Mouse (Mus musculus) embryonic facial prominence, embryonic 11.5 days (tissue): ENCODE results near the gene Zfp319. TPM values are rescaled to one million over a fixed set of nuclear protein-coding genes. Genes with fewer than 3 reads are reported as not detected.

Experiments used
- ATAC-seq: fragments of 200-750 bp; cut with Nextera tagmentation; replicated peaks from 2 replicates; pipeline ENCODE4 v1.8.0; 2017; ENCODE audit warnings: low read depth; ENCODE audit not compliant: insufficient number of reproducible peaks, low FRiP score, low TSS enrichment
- DNase-seq: peaks from one replicate; pipeline ENCODE4 v3.0.0-alpha.2; 2015; ENCODE audit warnings: low spot score
- H3K27ac ChIP-seq: fragments of 300-500 bp; sonication (generic); replicated peaks from 2 replicates; pipeline ENCODE4 v1.5.1; 2014; ENCODE audit warnings: mild to moderate bottlenecking, low read depth, low read length, control low read depth
- H3K27me3 ChIP-seq: fragments of 300-500 bp; sonication (generic); 2 replicates; pipeline ENCODE4 v1.6.1; 2014; ENCODE audit warnings: mild to moderate bottlenecking, low read length, moderate library complexity, mixed read lengths; ENCODE audit not compliant: control insufficient read depth, insufficient read depth
- H3K36me3 ChIP-seq: fragments of 300-500 bp; sonication (generic); replicated peaks from 2 replicates; pipeline ENCODE4 v1.6.1; 2014; ENCODE audit warnings: low read depth, mild to moderate bottlenecking, low read length, moderate library complexity, mixed read lengths; ENCODE audit not compliant: control insufficient read depth, insufficient read depth
- H3K4me1 ChIP-seq: fragments of 300-500 bp; sonication (generic); 2 replicates; pipeline ENCODE4 v1.6.1; 2014; ENCODE audit warnings: low read length, mixed read lengths; ENCODE audit not compliant: control insufficient read depth, insufficient read depth
- H3K4me2 ChIP-seq: fragments of 300-500 bp; sonication (generic); 2 replicates; pipeline ENCODE4 v1.6.1; 2014; ENCODE audit warnings: low read depth, mild to moderate bottlenecking, control low read depth, low read length, moderate library complexity
- H3K4me3 ChIP-seq: fragments of 300-500 bp; sonication (generic); 2 replicates; pipeline ENCODE4 v1.5.1; 2014; ENCODE audit warnings: low read depth, low read length, control low read depth
- H3K9ac ChIP-seq: fragments of 300-500 bp; sonication (generic); replicated peaks from 2 replicates; pipeline ENCODE4 v1.6.1; 2014; ENCODE audit warnings: mild to moderate bottlenecking, control low read depth, low read length
- H3K9me3 ChIP-seq: fragments of 300-500 bp; sonication (generic); replicated peaks from 2 replicates; pipeline ENCODE4 v1.6.1; 2016; ENCODE audit warnings: mild to moderate bottlenecking, low read length, inconsistent platforms, mixed read lengths; ENCODE audit not compliant: control insufficient read depth
- WGBS: fragments of 180-500 bp; shearing (Covaris S2); extraction: QIAGEN DNeasy Blood & Tissue Kit; methylation state at CpG from one replicate; pipeline ENCODE4 v1.1.7; 2014; 5-methylcytosine and 5-hydroxymethylcytosine counted together
- polyA plus RNA-seq: library from polyadenylated mRNA; unstranded; fragments of >200 nt; fragmentation: Nextera tagmentation; extraction: Ambion mirVana; gene quantifications from 2 replicates; pipeline ENCODE4 v1.2.1, GENCODE M21; 2014

Zfp319 gene
- polyA plus RNA-seq, 1 experiment from 2014 or later: 6.6 TPM

DNA sequence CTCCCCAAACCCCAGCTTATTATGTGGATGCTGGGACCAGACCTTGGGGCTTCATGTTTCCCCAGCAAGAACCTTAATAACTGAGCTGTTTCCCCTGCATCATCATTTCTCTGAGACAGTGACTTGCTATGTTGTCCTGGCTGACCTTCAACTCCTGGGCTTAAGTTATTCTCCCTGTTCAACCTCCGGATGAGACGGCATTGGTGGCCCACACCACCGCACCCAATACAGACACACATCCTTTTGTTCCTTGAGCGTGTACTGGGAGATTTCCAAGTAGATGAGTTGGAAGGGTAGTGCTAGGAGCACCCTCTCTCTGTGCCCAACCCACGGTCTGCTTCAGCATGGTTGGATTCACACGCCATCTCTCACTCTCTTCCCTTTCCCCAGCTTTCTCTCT, 17.9 kb downstream of the Zfp319 start:
- Histone ChIP-seq H3K9ac (no peak overlapping the region), H3K36me3 (no peaks in the 10 kb centered on the region), H3K27ac (no peak overlapping the region), H3K4me3 (no peak overlapping the region), H3K27me3 (no peaks in the 10 kb centered on the region), H3K4me1 (no peaks in the 10 kb centered on the region), H3K4me2 (no peak overlapping the region), H3K9me3 (no peaks in the 10 kb centered on the region)
- DNase-seq: no peak
- no peak for ATAC-seq
- WGBS: 91% methylated on average over 6 of the region's 6 CpGs

DNA sequence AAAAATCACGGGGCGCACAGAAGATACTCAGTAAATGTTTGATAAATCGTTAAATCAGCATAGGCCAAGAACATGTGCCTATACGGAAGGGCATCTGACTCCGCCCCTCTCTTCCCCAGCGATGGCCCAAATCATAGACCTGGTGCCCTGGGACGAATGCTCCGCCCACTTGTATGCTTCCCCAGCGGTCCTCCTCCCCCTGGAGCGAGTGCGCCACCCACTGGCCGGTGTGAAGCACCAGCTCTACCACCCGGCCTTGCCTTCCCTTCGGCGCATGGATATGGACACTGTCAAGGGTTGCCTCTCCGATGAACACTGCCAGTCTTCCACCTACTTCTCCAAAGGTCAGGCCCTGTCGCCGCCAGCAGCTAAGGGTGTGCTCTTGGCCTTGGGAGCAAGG, 18.9 kb downstream of the Zfp319 start:
- H3K27ac ChIP-seq: no peak overlapping the region
- H3K4me3 ChIP-seq: no peak overlapping the region
- H3K36me3 ChIP-seq: no peaks in the 10 kb centered on the region
- no peaks in the 10 kb centered on the region for H3K4me1 ChIP-seq
- no peak for DNase-seq
- WGBS: 72% methylated on average over 18 of the region's 18 CpGs
- no peaks in the 10 kb centered on the region for H3K27me3 ChIP-seq
- no peak for ATAC-seq
- no peak overlapping the region for H3K9ac ChIP-seq
- no peaks in the 10 kb centered on the region for H3K9me3 ChIP-seq
- no peak overlapping the region for H3K4me2 ChIP-seq

DNA sequence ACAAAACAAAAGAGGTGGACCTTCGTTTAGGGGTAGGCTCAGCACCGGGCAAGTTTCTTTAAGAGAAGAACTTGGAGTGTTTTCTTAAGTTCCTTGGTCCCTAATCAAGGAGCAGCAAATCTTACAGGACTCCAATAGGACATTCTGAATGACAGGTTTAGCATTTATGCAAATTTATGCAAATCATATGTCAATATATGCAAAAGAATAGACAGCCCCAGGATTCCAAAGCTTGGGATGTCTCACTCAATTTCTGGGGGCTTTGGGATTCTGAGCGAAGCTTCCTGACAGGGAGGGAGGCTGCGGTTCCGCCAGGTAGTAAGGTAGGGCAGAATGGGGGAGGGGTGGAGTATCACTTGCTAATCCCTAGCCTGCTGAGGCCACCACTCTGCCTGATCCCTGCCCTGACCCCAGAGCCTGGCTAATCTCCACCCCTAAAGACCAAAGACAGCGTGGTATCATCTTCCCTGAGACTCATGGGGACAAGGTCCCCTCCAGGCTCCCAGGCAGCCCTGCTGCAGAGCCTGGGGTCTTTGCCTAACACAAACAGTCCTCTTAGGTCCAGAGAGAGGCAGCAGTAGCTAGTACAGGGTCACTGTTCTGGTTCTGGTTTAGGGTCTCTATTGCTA, 21.3 kb downstream of the Zfp319 start, which contains the start of gene Tepp:
Gene Tepp, plus strand, starts transcription at position 225 of the 629 bp plus-strand sequence.
- ATAC-seq (no peak), DNase-seq (no peak)
- Histone ChIP-seq H3K4me2 (no peak within 1 kb of the TSS), H3K4me1 (no peaks in the 10 kb centered on the region), H3K9me3 (no peaks in the 10 kb centered on the region), H3K4me3 (no peak within 1 kb of the TSS), H3K27me3 (no peaks in the 10 kb centered on the region), H3K9ac (no peak within 1 kb of the TSS), H3K27ac (no peak within 1 kb of the TSS), H3K36me3 (no peaks in the 10 kb centered on the region)
- 27% methylated on average over 6 of the region's 6 CpGs for whole genome bisulfite sequencing

DNA sequence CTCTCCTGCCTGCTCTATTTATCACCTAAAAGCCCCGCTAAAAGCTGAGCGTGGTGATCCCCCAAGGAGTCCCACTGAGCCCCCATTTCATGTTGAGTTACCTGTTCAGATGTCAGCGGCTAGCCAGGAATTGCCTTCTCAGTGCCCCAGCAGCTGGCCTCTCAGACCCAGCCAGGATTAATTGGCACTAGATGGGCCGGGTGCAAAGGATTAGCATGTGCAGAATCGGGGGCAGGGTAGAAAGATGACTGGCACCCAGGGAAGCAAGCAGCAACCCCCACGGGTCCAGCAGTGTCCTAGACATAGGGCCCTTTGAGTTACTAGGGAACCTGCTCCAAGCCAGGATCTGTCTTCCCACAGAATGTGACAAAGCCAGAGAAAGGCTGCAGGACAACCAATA, 25.3 kb downstream of the Zfp319 start, which contains the start of gene Cngb1:
Gene Cngb1, minus strand, starts transcription at position 155 of the 400 bp plus-strand sequence.
- ATAC-seq (no peak), DNase-seq (no peak)
- no peaks in the 10 kb centered on the region for H3K27me3 ChIP-seq
- H3K9ac ChIP-seq: no peak within 1 kb of the TSS
- no peaks in the 10 kb centered on the region for H3K36me3 ChIP-seq
- no peak within 1 kb of the TSS for H3K4me2 ChIP-seq
- H3K9me3 ChIP-seq: no peaks in the 10 kb centered on the region
- WGBS: 52% methylated on average over 6 of the region's 6 CpGs
- H3K4me3 ChIP-seq: no peak within 1 kb of the TSS
- H3K4me1 ChIP-seq: no peaks in the 10 kb centered on the region
- H3K27ac ChIP-seq: no peak within 1 kb of the TSS

DNA sequence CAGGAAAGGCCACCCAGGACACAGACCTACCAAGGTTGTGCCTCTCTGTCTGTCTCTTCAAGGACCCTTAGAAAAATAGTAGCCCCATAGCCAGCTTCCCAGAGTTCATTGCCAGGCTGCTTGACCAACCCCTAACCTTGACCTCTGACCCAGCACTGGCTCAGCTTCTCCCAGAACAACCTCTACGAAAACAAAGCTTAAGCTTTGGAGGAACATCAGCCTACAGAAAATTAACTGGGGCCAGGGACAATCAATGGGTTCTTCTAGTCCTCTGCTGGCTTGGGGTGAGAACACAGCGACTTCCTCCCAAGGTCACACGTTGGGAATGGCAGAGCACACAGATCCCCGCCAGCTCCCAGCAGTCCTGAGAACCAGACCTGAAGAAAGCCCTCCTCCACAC, 26.2 kb downstream of the Zfp319 start:
- Histone ChIP-seq H3K9ac (no peak overlapping the region), H3K27me3 (no peaks in the 10 kb centered on the region), H3K27ac (no peak overlapping the region), H3K9me3 (no peaks in the 10 kb centered on the region), H3K4me3 (no peak overlapping the region), H3K4me2 (no peak overlapping the region), H3K4me1 (no peaks in the 10 kb centered on the region), H3K36me3 (no peaks in the 10 kb centered on the region)
- ATAC-seq (no peak), DNase-seq (no peak)
- 77% methylated on average over 4 of the region's 4 CpGs for WGBS

DNA sequence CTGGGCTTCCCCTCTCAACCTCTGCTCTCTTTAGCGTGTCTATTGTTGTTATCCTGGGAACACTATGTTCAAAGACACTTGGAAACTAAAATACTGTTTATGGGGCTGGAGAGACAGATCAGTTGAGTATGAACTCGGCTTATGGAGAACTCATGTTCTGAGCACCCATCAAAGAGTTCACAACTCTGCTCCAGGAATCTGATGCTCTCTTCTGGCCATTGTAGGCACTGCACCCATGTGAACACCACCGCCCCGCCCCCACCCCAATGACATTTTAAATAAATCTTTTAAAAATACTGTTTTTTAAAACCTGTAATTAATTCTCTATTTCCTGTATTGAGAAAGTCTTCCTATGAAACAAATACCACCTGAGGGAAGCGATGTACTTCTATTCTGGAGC, 29.3 kb downstream of the Zfp319 start:
- H3K9me3 ChIP-seq: no peaks in the 10 kb centered on the region
- H3K4me1 ChIP-seq: no peaks in the 10 kb centered on the region
- H3K4me3 ChIP-seq: no peak overlapping the region
- 16% methylated on average over 5 of the region's 5 CpGs for WGBS
- no peaks in the 10 kb centered on the region for H3K27me3 ChIP-seq
- DNase-seq (peak; percentile 56), ATAC-seq (no peak)
- no peak overlapping the region for H3K27ac ChIP-seq
- H3K36me3 ChIP-seq: no peaks in the 10 kb centered on the region
- H3K9ac ChIP-seq: no peak overlapping the region
- H3K4me2 ChIP-seq: no peak overlapping the region

DNA sequence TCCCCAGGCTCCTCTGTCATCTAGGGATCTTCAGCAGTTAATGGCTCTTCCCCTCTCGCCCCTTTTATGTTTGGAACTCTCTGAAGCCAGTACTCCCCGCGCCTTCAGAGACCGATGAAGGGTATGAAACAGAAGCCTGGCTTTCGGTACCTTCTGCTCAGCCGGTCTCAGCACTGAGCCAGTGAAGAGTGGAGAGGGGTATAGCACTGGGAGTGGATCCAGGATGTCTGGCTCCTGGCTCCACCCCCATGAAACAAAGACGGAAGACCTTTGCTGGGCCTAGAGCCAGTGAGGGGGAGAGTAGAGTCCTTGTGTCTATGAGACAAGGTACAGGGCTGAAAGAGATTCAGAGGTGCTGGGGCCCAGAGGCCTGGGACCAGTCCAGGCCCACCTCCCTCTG, 37.9 kb downstream of the Zfp319 start:
- H3K4me3 ChIP-seq: no peak overlapping the region
- H3K36me3 ChIP-seq: no peaks in the 10 kb centered on the region
- no peaks in the 10 kb centered on the region for H3K9me3 ChIP-seq
- no peak overlapping the region for H3K9ac ChIP-seq
- no peaks in the 10 kb centered on the region for H3K4me1 ChIP-seq
- H3K4me2 ChIP-seq: no peak overlapping the region
- H3K27me3 ChIP-seq: no peaks in the 10 kb centered on the region
- DNase-seq: no peak
- WGBS: 75% methylated on average over 7 of the region's 7 CpGs
- no peak for ATAC-seq
- H3K27ac ChIP-seq: no peak overlapping the region

DNA sequence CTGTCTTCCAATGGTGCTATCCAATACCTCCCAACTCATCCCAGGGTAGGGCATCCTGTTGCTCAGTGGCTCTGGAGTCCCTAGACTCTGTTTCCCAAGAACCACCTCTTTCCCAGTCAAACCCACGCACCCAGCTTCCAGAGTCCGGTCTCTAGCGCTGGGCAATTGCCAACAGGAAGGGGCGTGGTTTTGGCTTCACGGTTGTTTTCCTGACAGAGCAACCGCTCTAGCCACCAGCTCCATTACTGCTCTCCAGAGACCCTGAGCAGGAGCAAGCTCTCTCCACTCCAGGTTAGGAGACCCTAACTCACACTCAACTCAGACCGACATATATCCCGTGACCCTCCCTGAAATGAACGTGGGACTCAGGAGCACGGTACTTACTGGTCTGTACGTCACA, 38.6 kb downstream of the Zfp319 start:
- H3K4me2 ChIP-seq: no peak overlapping the region
- H3K27ac ChIP-seq: no peak overlapping the region
- no peak overlapping the region for H3K4me3 ChIP-seq
- no peaks in the 10 kb centered on the region for H3K9me3 ChIP-seq
- no peaks in the 10 kb centered on the region for H3K4me1 ChIP-seq
- no peaks in the 10 kb centered on the region for H3K36me3 ChIP-seq
- H3K9ac ChIP-seq: no peak overlapping the region
- 76% methylated on average over 11 of the region's 11 CpGs for WGBS
- no peak for ATAC-seq
- DNase-seq: peak; percentile 13
- no peaks in the 10 kb centered on the region for H3K27me3 ChIP-seq
